Mouse (Mus musculus) small intestine, adult 2 months (tissue): ENCODE measurements around the gene Capn8. TPM values are rescaled to one million over a fixed set of nuclear protein-coding genes. Genes with fewer than 3 reads are reported as not detected.

Experiments used
- H3K27ac ChIP-seq: fragments of 200-500 bp; 2 replicates; pipeline ENCODE4 v1.5.1; 2012; ENCODE audit warnings: low read depth, low read length, control low read depth, inconsistent platforms; ENCODE audit not compliant: insufficient read depth
- H3K27me3 ChIP-seq: fragments of 200-500 bp; 2 replicates; pipeline ENCODE4 v1.6.1; 2012; ENCODE audit warnings: mild to moderate bottlenecking, moderate library complexity, low read length, inconsistent platforms; ENCODE audit not compliant: control insufficient read depth, insufficient read depth
- H3K36me3 ChIP-seq: fragments of 200-500 bp; 2 replicates; pipeline ENCODE4 v1.6.1; 2012; ENCODE audit warnings: mild to moderate bottlenecking, low read length, control low read depth, inconsistent platforms; ENCODE audit not compliant: control insufficient read depth, insufficient read depth
- H3K4me1 ChIP-seq: fragments of 200-500 bp; 2 replicates; pipeline ENCODE4 v1.6.1; 2012; ENCODE audit warnings: low read length, inconsistent platforms, mixed read lengths; ENCODE audit not compliant: control insufficient read depth, insufficient read depth, insufficient read length
- H3K4me3 ChIP-seq: fragments of 200-500 bp; 2 replicates; pipeline ENCODE4 v1.5.1; 2012; ENCODE audit warnings: low read depth, mild to moderate bottlenecking, control low read depth, inconsistent platforms, low read length, moderate library complexity
- CTCF ChIP-seq: fragments of 200-500 bp; IDR thresholded peaks from 2 replicates; pipeline ENCODE4 v1.5.1; 2012; ENCODE audit warnings: low read depth, mild to moderate bottlenecking, control low read depth, inconsistent platforms, low read length, moderate library complexity, mixed read lengths; ENCODE audit not compliant: insufficient replicate concordance, insufficient read length; ENCODE audit errors: extremely low read depth
- POLR2A ChIP-seq: fragments of 200-500 bp; IDR thresholded peaks from 2 replicates; pipeline ENCODE4 v1.6.1; 2012; ENCODE audit warnings: low read depth, mild to moderate bottlenecking, control low read depth, inconsistent platforms, low read length, moderate library complexity
- WGBS: fragments of 180-500 bp; shearing (Covaris S2); methylation state at CpG from one replicate; pipeline ENCODE4 v1.1.7; 2018; 5-methylcytosine and 5-hydroxymethylcytosine counted together
- polyA plus RNA-seq: library from polyadenylated mRNA; depleted of rRNA; stranded (reverse); fragments of >200 nt; gene quantifications from 2 replicates; pipeline ENCODE4 v1.2.3, GENCODE M21; 2012

The Capn8 gene
- polyA plus RNA-seq, 1 experiment = 2.4 TPM

DNA sequence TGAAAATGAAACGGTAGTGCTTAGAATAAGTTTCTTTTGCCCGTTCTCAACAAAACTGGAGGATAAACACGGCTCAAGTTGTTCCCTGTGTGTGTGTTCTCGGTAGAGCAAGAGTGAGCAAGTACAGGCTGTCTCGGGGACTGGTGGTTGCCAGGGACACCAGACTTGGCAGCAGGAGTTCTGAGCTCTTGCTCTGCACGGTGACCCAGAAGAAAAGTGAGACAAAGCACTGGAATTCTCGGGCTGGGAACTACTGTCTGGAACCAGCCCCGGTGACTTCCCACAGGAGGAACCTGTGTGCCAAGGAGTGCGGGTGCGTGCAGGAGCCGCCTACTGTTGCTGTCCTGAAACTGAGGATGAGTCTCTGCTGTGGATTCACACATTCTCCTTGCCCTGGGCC lies 98.9 kb downstream of the Capn8 start:
- H3K4me3 ChIP-seq = no peak overlapping the region
- TF ChIP-seq CTCF (no peak), POLR2A (no peak)
- H3K4me1 ChIP-seq = no peaks in the 10 kb centered on the region
- no peaks in the 10 kb centered on the region for H3K36me3 ChIP-seq
- 58% methylated on average over 11 of the region's 11 CpGs for WGBS
- H3K27ac ChIP-seq = no peak overlapping the region
- no peaks in the 10 kb centered on the region for H3K27me3 ChIP-seq

DNA sequence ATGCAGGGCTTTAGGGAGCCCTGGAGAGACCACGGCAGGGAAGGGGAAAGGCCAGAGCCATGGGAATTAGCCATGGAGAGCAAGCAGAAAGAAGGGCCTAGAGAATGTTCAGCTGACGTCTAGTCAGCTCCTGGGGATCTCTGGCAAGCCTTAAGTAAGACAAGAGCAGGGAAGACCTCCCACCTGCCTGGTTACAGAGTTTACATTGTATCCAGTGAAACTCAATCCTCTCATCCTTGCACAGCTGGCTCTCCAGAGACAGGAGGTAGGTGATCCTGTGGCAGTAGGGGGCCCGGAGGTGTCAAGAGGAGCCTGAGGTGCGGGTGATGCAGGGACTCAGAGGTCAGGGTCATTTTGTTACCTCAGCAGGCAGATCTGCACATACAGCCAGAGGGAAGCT lies 100.0 kb downstream of the Capn8 start:
- TF ChIP-seq CTCF (no peak), POLR2A (no peak)
- H3K4me1 ChIP-seq = no peaks in the 10 kb centered on the region
- no peaks in the 10 kb centered on the region for H3K36me3 ChIP-seq
- no peak overlapping the region for H3K27ac ChIP-seq
- no peak overlapping the region for H3K4me3 ChIP-seq
- WGBS = 70% methylated on average over 4 of the region's 4 CpGs
- no peaks in the 10 kb centered on the region for H3K27me3 ChIP-seq

DNA sequence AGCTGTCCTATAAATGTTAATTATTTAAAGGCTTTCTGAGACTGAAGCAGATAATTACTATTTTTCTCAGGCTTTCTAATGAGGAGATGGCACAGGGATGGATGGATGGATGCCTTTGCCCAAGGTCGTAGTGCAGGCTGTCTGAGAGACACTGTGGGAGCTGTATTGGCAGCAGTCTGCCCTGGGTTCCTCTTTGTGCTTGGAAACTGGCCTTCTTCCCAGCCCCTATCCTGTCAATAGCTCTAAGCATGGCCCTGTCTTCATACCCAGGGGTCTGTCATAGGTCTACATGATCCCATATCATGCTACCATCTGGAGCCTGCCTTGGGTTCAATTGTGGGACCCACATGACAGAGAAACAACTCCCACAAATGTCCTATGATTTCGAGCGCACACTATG lies 102.5 kb downstream of the Capn8 start:
- no peak overlapping the region for H3K27ac ChIP-seq
- 98% methylated on average over 3 of the region's 3 CpGs for WGBS

DNA sequence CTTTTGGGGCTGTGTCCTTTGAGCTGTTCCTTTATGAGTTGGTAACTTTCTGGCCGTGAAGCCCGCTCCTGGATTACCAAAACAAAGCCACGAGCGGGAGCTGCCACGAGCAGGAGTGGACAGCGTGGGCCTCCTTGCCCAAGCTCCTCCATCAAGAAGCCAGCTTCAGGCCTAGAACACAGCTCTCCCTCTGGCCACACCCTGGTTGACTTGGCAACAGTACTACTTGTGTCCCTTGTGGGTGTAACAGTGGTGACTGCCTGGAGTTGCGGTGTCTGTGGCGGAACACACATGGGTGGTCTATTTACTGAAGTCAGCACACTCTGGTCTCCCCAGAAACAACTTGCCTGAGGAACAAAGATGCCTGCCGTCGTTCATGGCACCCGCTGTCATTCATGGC lies 104.9 kb downstream of the Capn8 start:
- no peaks in the 10 kb centered on the region for H3K27me3 ChIP-seq
- WGBS = 69% methylated on average over 11 of the region's 11 CpGs
- no peak overlapping the region for H3K27ac ChIP-seq
- TF ChIP-seq POLR2A (no peak), CTCF (no peak)
- H3K4me1 ChIP-seq = no peaks in the 10 kb centered on the region; the same call in 1 of the 2 replicates
- no peak overlapping the region for H3K4me3 ChIP-seq
- H3K36me3 ChIP-seq = no peaks in the 10 kb centered on the region

More for the DNA sequence above, 102.5 kb downstream of the Capn8 start:
- H3K4me3 ChIP-seq = no peak overlapping the region
- no peaks in the 10 kb centered on the region; the same call in 1 of the 2 replicates for H3K4me1 ChIP-seq
- no peaks in the 10 kb centered on the region for H3K36me3 ChIP-seq
- no peak for TF ChIP-seq POLR2A
- H3K27me3 ChIP-seq = no peaks in the 10 kb centered on the region

DNA sequence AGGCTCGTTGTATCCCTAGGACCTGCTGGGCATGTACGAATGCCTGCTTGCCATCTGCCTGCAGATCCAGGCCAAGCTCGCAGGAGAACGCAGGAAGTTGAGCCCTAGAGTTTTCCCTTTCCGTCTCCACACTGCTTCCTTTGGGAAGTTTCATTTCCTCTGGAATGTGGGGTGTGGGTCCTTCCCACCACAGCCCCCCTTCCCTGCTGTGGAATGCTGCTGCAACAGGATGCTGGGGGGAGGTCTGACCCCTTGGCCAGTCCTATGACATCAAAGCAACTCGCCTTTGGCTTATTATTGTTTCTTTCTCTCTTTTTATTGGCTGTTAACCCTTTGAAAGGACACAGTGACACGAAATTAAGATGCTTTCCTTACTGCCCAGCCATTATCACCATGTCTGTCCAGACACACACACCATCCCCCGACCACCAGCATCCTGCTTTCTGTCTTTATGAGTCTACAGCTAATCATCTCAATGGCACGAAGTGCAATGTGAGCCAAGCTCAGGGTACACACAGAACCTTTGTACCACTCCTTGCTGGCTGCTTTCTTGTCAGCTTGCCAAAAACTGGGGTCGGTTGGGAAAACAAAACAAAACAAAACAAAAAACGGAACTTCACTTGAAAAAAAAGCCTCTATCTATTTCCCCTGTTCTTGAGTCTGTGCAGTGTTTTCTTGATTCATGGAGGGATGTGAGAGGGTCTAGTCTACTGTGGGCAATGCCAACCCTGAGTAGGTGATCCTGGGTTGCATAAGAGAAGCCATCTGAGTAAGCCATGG lies 105.9 kb downstream of the Capn8 start:
- Histone ChIP-seq H3K36me3 (no peaks in the 10 kb centered on the region), H3K4me1 (no peaks in the 10 kb centered on the region; the same call in 1 of the 2 replicates), H3K4me3 (no peak overlapping the region), H3K27ac (no peak overlapping the region), H3K27me3 (no peaks in the 10 kb centered on the region)
- TF ChIP-seq CTCF (no peak), POLR2A (no peak)
- WGBS = 42% methylated on average over 11 of the region's 11 CpGs

DNA sequence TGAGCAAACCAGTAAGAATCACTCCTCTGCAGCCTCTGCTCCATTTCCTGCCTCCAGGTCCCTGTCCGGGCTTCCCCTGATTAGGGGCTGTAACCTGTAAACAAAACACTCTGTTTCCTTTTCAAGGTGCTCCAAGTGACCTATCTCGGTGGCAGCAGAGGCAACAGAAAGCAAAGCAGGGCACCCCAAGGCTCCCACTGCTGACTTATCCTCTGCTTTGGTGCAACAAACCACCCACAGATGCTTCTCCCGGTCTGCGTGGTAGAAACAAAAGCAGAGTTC lies 106.5 kb downstream of the Capn8 start:
- Histone ChIP-seq H3K27me3 (no peaks in the 10 kb centered on the region), H3K36me3 (no peaks in the 10 kb centered on the region), H3K4me3 (no peak overlapping the region), H3K27ac (no peak overlapping the region), H3K4me1 (no peaks in the 10 kb centered on the region; the same call in 1 of the 2 replicates)
- no peak for TF ChIP-seq CTCF
- TF ChIP-seq POLR2A = no peak
- WGBS = 41% methylated on average over 4 of the region's 4 CpGs

DNA sequence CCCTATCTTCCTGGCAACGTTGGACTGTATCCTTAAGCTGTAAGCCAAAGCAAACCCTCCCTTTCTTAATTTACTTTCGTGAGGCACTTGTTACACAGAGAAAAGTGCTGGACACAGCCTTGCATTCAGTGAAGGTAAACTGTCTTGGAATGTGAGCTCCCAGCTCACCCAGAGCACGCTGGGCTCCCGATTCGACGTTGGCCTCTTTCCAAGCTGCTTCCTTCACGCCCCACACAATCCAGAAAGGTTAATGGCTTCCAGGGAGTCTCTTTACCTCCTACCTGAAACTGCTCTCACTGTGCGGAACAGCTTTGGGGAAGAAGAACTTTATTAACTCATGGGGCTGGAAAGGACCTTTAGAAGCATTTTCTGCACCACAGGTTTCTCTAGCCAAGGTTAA lies 110.5 kb downstream of the Capn8 start:
- H3K27ac ChIP-seq = no peak overlapping the region
- H3K27me3 ChIP-seq = no peaks in the 10 kb centered on the region
- H3K4me1 ChIP-seq = no peaks in the 10 kb centered on the region; the same call in 1 of the 2 replicates
- WGBS = 57% methylated on average over 8 of the region's 8 CpGs
- H3K36me3 ChIP-seq = no peaks in the 10 kb centered on the region
- TF ChIP-seq POLR2A (no peak), CTCF (no peak)
- no peak overlapping the region for H3K4me3 ChIP-seq

DNA sequence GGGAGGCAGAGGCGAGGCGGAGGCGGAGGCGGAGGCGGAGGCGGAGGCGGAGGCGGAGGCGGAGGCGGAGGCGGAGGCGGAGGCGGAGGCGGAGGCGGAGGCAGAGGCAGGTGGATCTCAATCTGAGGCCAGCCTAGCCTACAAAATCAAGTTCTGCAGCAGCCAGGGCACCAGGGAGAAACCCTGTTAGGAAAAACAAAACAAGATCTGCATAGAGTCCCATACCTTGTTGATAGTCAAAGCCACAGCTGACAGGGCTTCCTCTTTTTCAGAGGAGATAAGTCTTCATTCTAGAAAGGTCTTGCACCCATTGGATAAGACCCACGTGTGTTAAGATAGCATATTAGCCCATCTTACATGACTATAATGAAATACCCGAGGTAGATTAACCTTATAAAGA lies 113.3 kb downstream of the Capn8 start:
- Histone ChIP-seq H3K27me3 (no peaks in the 10 kb centered on the region), H3K4me3 (no peak overlapping the region), H3K27ac (no peak overlapping the region), H3K4me1 (no peaks in the 10 kb centered on the region), H3K36me3 (no peaks in the 10 kb centered on the region)
- 94% methylated on average over 17 of the region's 17 CpGs for WGBS
- TF ChIP-seq POLR2A = no peak
- TF ChIP-seq CTCF = no peak
